Mouse (Mus musculus) neural tube, embryonic 11.5 days (tissue): Measurements from ENCODE around the gene Cep290. TPM values are rescaled to one million over a fixed set of nuclear protein-coding genes. Genes with fewer than 3 reads are reported as not detected.

Experiments used
- ATAC-seq: fragments of 200-750 bp; cut with Nextera tagmentation; 2 replicates; pipeline ENCODE4 v1.8.0; 2017; ENCODE audit warnings: moderate number of reproducible peaks, mild to moderate bottlenecking, moderate TSS enrichment, moderate library complexity; ENCODE audit not compliant: insufficient read depth, low FRiP score, low TSS enrichment
- DNase-seq: peaks from one replicate; pipeline ENCODE4 v3.0.0-alpha.2; 2015; ENCODE audit warnings: low spot score
- H3K27ac ChIP-seq: fragments of 300-500 bp; sonication (generic); 2 replicates; pipeline ENCODE4 v1.5.1; 2014; ENCODE audit warnings: low read depth, mild to moderate bottlenecking, low read length
- H3K27me3 ChIP-seq: fragments of 300-500 bp; sonication (generic); 2 replicates; pipeline ENCODE4 v1.6.1; 2014; ENCODE audit warnings: mild to moderate bottlenecking, low read length, mixed read lengths; ENCODE audit not compliant: control insufficient read depth, insufficient read depth
- H3K36me3 ChIP-seq: fragments of 300-500 bp; sonication (generic); 2 replicates; pipeline ENCODE4 v1.6.1; 2014; ENCODE audit warnings: mild to moderate bottlenecking, low read length, moderate library complexity, mixed read lengths; ENCODE audit not compliant: control insufficient read depth, insufficient read depth
- H3K4me1 ChIP-seq: fragments of 300-500 bp; sonication (generic); 2 replicates; pipeline ENCODE4 v1.6.1; 2014; ENCODE audit warnings: low read length, mixed read lengths; ENCODE audit not compliant: control insufficient read depth, insufficient read depth
- H3K4me2 ChIP-seq: fragments of 300-500 bp; sonication (generic); 2 replicates; pipeline ENCODE4 v1.6.1; 2014; ENCODE audit warnings: low read depth, mild to moderate bottlenecking, moderate library complexity
- H3K4me3 ChIP-seq: fragments of 300-500 bp; sonication (generic); 2 replicates; pipeline ENCODE4 v1.5.1; 2014; ENCODE audit warnings: low read depth, low read length
- H3K9ac ChIP-seq: fragments of 300-500 bp; sonication (generic); 2 replicates; pipeline ENCODE4 v1.6.1; 2014; ENCODE audit warnings: mild to moderate bottlenecking, low read length
- H3K9me3 ChIP-seq: fragments of 300-500 bp; sonication (generic); 2 replicates; pipeline ENCODE4 v1.6.1; 2016; ENCODE audit warnings: low read length; ENCODE audit not compliant: control insufficient read depth
- WGBS: fragments of 180-500 bp; shearing (Covaris S2); extraction: QIAGEN DNeasy Blood & Tissue Kit; methylation state at CpG from one replicate; pipeline ENCODE4 v1.1.7; 2014; 5-methylcytosine and 5-hydroxymethylcytosine counted together
- polyA plus RNA-seq: library from polyadenylated mRNA; unstranded; fragments of >200 nt; fragmentation: Nextera tagmentation; extraction: Ambion mirVana; gene quantifications from 2 replicates; pipeline ENCODE4 v1.2.1, GENCODE M21; 2014

Gene Cep290
- polyA plus RNA-seq, 1 experiment from 2014 or later: 6.5 TPM

DNA sequence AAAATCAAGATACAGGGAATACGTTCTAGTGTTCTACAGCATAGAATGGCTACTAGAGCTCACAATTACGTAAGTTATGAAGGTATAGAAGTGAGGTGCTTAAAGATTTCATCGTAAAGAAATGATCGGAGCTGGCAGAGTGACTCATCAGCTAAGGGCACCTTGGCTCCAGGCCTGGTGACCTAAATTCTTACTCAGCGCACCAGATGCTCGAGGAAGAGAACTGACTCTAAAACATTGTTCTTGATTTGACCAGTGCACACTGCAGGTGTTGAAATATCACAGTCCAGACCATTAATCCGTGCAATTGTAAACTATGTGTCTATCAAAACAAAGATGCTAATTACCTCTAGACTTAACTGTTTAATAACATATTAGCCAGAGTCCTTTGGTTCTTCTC, 132.1 kb downstream of the Cep290 start:
- no peak for ATAC-seq
- WGBS: 95% methylated on average over 7 of the region's 7 CpGs
- Histone ChIP-seq H3K9ac (no peak overlapping the region), H3K27me3 (no peaks in the 10 kb centered on the region), H3K4me2 (no peak overlapping the region), H3K4me1 (no peaks in the 10 kb centered on the region), H3K9me3 (no peaks in the 10 kb centered on the region), H3K36me3 (no peaks in the 10 kb centered on the region), H3K4me3 (no peak overlapping the region), H3K27ac (no peak overlapping the region)
- DNase-seq: no peak

DNA sequence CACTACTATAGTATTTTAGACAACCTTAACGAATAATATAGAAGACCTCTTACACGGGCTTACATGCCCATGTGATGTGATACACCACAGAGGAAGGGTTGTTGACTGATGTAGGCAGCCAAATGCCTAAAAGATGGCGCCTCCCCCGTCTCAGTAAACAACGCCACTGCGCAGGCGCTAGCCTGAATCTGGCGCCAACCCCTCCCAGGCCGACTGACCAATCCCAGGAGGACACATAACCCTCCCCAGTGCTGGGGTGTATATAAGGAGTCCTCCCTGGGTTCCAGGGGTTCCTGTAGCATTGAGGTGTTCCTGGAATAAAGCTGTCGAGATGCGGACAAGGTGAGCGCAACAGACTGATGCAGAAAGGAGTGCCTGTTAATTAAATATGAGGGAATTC, 132.7 kb downstream of the Cep290 start:
- H3K9me3 ChIP-seq: no peaks in the 10 kb centered on the region

DNA sequence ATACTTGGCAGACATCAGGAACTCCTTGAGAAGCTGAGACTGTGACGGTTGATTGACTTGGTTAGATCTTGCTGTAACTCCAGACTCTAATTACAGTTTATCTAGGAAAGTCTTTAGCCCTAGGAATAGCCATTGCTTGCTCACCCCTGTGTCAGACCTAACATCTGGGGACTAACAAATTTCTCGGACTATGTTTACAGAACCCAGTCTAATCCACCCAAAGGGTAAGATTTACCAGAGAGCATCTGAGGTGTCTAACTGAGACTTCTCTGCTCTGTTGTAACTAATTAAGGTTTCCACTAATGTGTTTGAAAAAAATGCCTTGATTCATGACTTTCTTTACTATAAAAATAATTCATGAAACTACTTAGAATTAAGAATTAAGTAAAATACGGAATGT, 135.1 kb downstream of the Cep290 start:
- no peak overlapping the region for H3K27ac ChIP-seq
- DNase-seq (no peak), ATAC-seq (no peak)
- no peaks in the 10 kb centered on the region for H3K9me3 ChIP-seq
- H3K4me1 ChIP-seq: no peaks in the 10 kb centered on the region
- H3K9ac ChIP-seq: no peak overlapping the region
- H3K4me2 ChIP-seq: no peak overlapping the region
- H3K4me3 ChIP-seq: no peak overlapping the region
- 83% methylated on average over 3 of the region's 3 CpGs for WGBS
- no peaks in the 10 kb centered on the region for H3K36me3 ChIP-seq
- no peaks in the 10 kb centered on the region for H3K27me3 ChIP-seq

More for the DNA sequence above, 132.7 kb downstream of the Cep290 start:
- Histone ChIP-seq H3K36me3 (no peaks in the 10 kb centered on the region), H3K27me3 (no peaks in the 10 kb centered on the region), H3K4me2 (no peak overlapping the region), H3K27ac (no peak overlapping the region), H3K9ac (no peak overlapping the region), H3K4me3 (no peak overlapping the region), H3K4me1 (no peaks in the 10 kb centered on the region)
- ATAC-seq (no peak), DNase-seq (no peak)
- 95% methylated on average over 12 of the region's 12 CpGs for WGBS

Other genes starting within 250 kb of the Cep290 start
- not detected in 2 replicates for gene Gm4301, start 151.9 kb upstream of the Cep290 start, polyA plus RNA-seq
- not detected in 2 replicates for gene Gm4302, start 146.7 kb upstream of the Cep290 start, polyA plus RNA-seq
- not detected in 2 replicates for gene Gm4303, start 141.6 kb upstream of the Cep290 start, polyA plus RNA-seq
- gene Gm4305, start 136.5 kb upstream of the Cep290 start, polyA plus RNA-seq: not detected in 2 replicates
- gene Gm4307, start 126.2 kb upstream of the Cep290 start, polyA plus RNA-seq: not detected in 2 replicates
- gene Gm4312, start 105.0 kb upstream of the Cep290 start, polyA plus RNA-seq: not detected in 2 replicates
- gene Tmtc3, start 208 bp upstream of the Cep290 start, polyA plus RNA-seq: 21.6 and 23.2 TPM in 2 replicates
- 13.1 and 14.0 TPM in 2 replicates for gene 4930430F08Rik, start 102.9 kb downstream of the Cep290 start, polyA plus RNA-seq
- gene 1700017N19Rik, start 102.9 kb downstream of the Cep290 start, polyA plus RNA-seq: not detected in 2 replicates